8 mouse cellular contexts compared by ENCODE assay signal in the genomic region with DNA sequence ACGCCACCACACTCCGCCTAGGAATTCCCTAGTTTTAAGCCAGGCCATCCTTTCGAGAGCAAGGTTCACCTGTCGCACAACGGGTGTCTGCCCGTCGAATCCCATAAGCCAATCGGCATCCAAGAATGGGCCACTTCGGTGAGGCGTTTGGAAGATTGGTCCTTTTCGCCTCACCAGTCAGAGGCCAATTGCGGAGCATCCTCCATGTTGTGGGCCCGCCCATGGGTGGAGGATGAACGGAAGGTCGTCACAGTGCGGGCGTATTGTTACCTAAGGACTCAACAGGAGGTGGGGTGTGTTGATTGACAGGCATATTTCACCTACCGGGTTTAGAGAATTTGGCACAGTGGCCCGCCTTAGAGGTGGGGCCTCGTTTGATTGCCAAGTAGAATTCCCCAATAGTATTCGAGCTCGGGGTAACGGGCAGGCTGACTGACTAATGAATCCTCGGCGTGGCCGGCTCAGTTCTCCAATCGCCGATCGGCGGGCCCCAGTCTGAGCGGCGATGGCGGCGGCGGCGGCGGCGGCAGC. TPM values are rescaled to one million over a fixed set of nuclear protein-coding genes. Genes with fewer than 3 reads are reported as not detected.
A peak's percentile ranks its signal among the peaks of the same experiment; 100 is the strongest.
DNase-seq lines count a peak whose midpoint lies in the region; ATAC-seq lines count a peak whose summit lies in the region.

No protein-coding gene starts in this region.

- peak overlapping the region; percentile 99 for H3K27ac ChIP-seq in hindbrain, embryonic 16.5 days (ENCODE audit: low read depth, low read length)
- peak overlapping the region; percentile 55 for H3K27ac ChIP-seq in macrophage

- H3K4me3 ChIP-seq in hindbrain, embryonic 16.5 days (ENCODE audit: low read length), result peak overlapping the region; percentile 93
- peak overlapping the region; percentile 64 for H3K4me3 ChIP-seq in macrophage (ENCODE audit: inconsistent target)

- 1% methylated on average over 38 of the region's 38 CpGs for WGBS in hindbrain, embryonic 16.5 days
- 2% methylated on average over 38 of the region's 38 CpGs for WGBS in macrophage (ENCODE audit: missing documents)

- no peaks in the 10 kb centered on the region for H3K9me3 ChIP-seq in hindbrain, embryonic 16.5 days (ENCODE audit: control insufficient read depth, low read length)

- no peaks in the 10 kb centered on the region for H3K27me3 ChIP-seq in hindbrain, embryonic 16.5 days (replicated peaks; ENCODE audit: control insufficient read depth, insufficient read depth, low read length)

- H3K36me3 ChIP-seq in hindbrain, embryonic 16.5 days (ENCODE audit: control insufficient read depth, insufficient read depth, low read length), result peaks cover 15% of the 10 kb centered on the region
- H3K36me3 ChIP-seq in macrophage (ENCODE audit: inconsistent target), result peaks cover 26% of the 10 kb centered on the region

- H3K4me2 ChIP-seq in hindbrain, embryonic 16.5 days (ENCODE audit: low read length), result peak overlapping the region; percentile 59

- peak; percentile 99 for ATAC-seq in hindbrain, embryonic 16.5 days

- peaks cover 11% of the 10 kb centered on the region for H3K4me1 ChIP-seq in hindbrain, embryonic 16.5 days (ENCODE audit: control insufficient read depth, insufficient read depth, low read depth, low read length)

- DNase-seq in WW6 (ENCODE audit: low read depth, low spot score), result peak; percentile 98
- DNase-seq in cerebellum, postnatal 4 days (ENCODE audit: low spot score in 2 of 2), result peak; percentile 94 to 97
- DNase-seq in gastrocnemius, adult 18-20 months (ENCODE audit: low spot score), result peak; percentile 99
- DNase-seq in left cerebral cortex, adult 18-20 months (ENCODE audit: low spot score in 2 of 2), result peak; percentile 94 to 98
- peak; percentile 99 for DNase-seq in right cerebral cortex, adult 18-20 months
- DNase-seq in urinary bladder, postnatal 10 days (ENCODE audit: low spot score), result peak; percentile 91

- H3K79me2 ChIP-seq in macrophage (ENCODE audit: inconsistent target), result peaks cover 25% of the 10 kb centered on the region

- H3K9ac ChIP-seq in hindbrain, embryonic 16.5 days (ENCODE audit: low read depth, low read length), result peak overlapping the region; percentile 100

RNA-seq across cellular contexts. Expression of a gene that starts 1.4 kb away (rescaled TPM):
- 10 to 100 TPM; 46.1 to 51.0 TPM for total RNA-seq in gastrocnemius, adult 18-20 months (2021)
- polyA plus RNA-seq in hindbrain, embryonic 16.5 days (2015; fragmentation: Nextera tagmentation; extraction: Ambion mirVana), result 127 and 130 TPM in 2 replicates
- total RNA-seq in left cerebral cortex, adult 18-20 months (2021), result 100 to 1,000 TPM; 229 to 230 TPM
- 100 to 1,000 TPM; 222 to 552 (median 353) TPM for total RNA-seq in macrophage (2018; cell fraction: chromatin; rRNA removed)
- total RNA-seq in macrophage (2018; cell fraction: cytosol; rRNA removed), result 10 to 100 TPM; 63.5 to 89.5 (median 74.3) TPM
- 100 to 1,000 TPM; 125 to 363 (median 195) TPM for total RNA-seq in macrophage (2018; cell fraction: nucleus; rRNA removed)
- 71.0 to 98.7 TPM (median 86.0 TPM) in 3 replicates for polyA plus RNA-seq in macrophage (2018)

RNA-seq across cellular contexts. Expression of a gene that starts 10.5 kb away (rescaled TPM):
- 1 to 10 TPM; 2.9 to 3.0 TPM for total RNA-seq in gastrocnemius, adult 18-20 months (2021)
- 0.14 TPM in 1 of 2 replicates, not detected in the other for polyA plus RNA-seq in hindbrain, embryonic 16.5 days (2015; fragmentation: Nextera tagmentation; extraction: Ambion mirVana)
- not detected for total RNA-seq in left cerebral cortex, adult 18-20 months (2021)
- total RNA-seq in macrophage (2018; cell fraction: chromatin; rRNA removed), result 10 to 100 TPM in 1 of 26 experiments, 1 to 10 TPM in 21, not detected in 4; 1.0 to 17.5 (median 4.4) TPM
- total RNA-seq in macrophage (2018; cell fraction: cytosol; rRNA removed), result 1 to 10 TPM in 22 of 26 experiments, under 1 TPM in 4; 0.39 to 3.3 (median 1.6) TPM
- total RNA-seq in macrophage (2018; cell fraction: nucleus; rRNA removed), result 1 to 10 TPM in 15 of 26 experiments, under 1 TPM in 3, not detected in 8; 0.60 to 4.3 (median 2.0) TPM
- polyA plus RNA-seq in macrophage (2018), result 0.28 to 3.5 TPM (median 1.1 TPM) in 3 replicates

RNA-seq across cellular contexts. Expression of a gene that starts 10.5 kb away (rescaled TPM):
- 10 to 100 TPM; 22.3 to 27.3 TPM for total RNA-seq in gastrocnemius, adult 18-20 months (2021)
- polyA plus RNA-seq in hindbrain, embryonic 16.5 days (2015; fragmentation: Nextera tagmentation; extraction: Ambion mirVana), result 4.8 and 5.9 TPM in 2 replicates
- total RNA-seq in left cerebral cortex, adult 18-20 months (2021), result 100 to 1,000 TPM; 140 to 142 TPM
- 100 to 1,000 TPM in 8 of 26 experiments, 10 to 100 TPM in 18; 45.7 to 139 (median 77.8) TPM for total RNA-seq in macrophage (2018; cell fraction: chromatin; rRNA removed)
- 10 to 100 TPM; 14.9 to 22.5 (median 18.3) TPM for total RNA-seq in macrophage (2018; cell fraction: cytosol; rRNA removed)
- total RNA-seq in macrophage (2018; cell fraction: nucleus; rRNA removed), result 100 to 1,000 TPM in 4 of 26 experiments, 10 to 100 TPM in 22; 52.2 to 123 (median 79.5) TPM
- polyA plus RNA-seq in macrophage (2018), result 13.5 to 20.1 TPM (median 14.7 TPM) in 3 replicates

RNA-seq across cellular contexts. Expression of a gene that starts 16.4 kb away (rescaled TPM):
- total RNA-seq in gastrocnemius, adult 18-20 months (2021), result 1 to 10 TPM; 2.4 to 4.5 TPM
- polyA plus RNA-seq in hindbrain, embryonic 16.5 days (2015; fragmentation: Nextera tagmentation; extraction: Ambion mirVana), result 4.1 and 5.3 TPM in 2 replicates
- total RNA-seq in left cerebral cortex, adult 18-20 months (2021), result 10 to 100 TPM; 18.5 to 19.8 TPM
- total RNA-seq in macrophage (2018; cell fraction: chromatin; rRNA removed), result 10 to 100 TPM in 12 of 26 experiments, 1 to 10 TPM in 14; 2.9 to 25.7 (median 7.7) TPM
- total RNA-seq in macrophage (2018; cell fraction: cytosol; rRNA removed), result 10 to 100 TPM in 25 of 26 experiments, 1 to 10 TPM in 1; 9.6 to 26.5 (median 15.9) TPM
- total RNA-seq in macrophage (2018; cell fraction: nucleus; rRNA removed), result 10 to 100 TPM in 19 of 26 experiments, 1 to 10 TPM in 7; 7.2 to 45.8 (median 12.8) TPM
- 9.4 to 27.5 TPM (median 11.3 TPM) in 3 replicates for polyA plus RNA-seq in macrophage (2018)

RNA-seq across cellular contexts. Expression of a gene that starts 19.2 kb away (rescaled TPM):
- total RNA-seq in gastrocnemius, adult 18-20 months (2021), result 1 to 10 TPM; 1.2 to 1.3 TPM
- polyA plus RNA-seq in hindbrain, embryonic 16.5 days (2015; fragmentation: Nextera tagmentation; extraction: Ambion mirVana), result 254 and 275 TPM in 2 replicates
- total RNA-seq in left cerebral cortex, adult 18-20 months (2021), result 100 to 1,000 TPM; 571 to 605 TPM
- 1 to 10 TPM in 4 of 26 experiments, under 1 TPM in 7, not detected in 15; 0.26 to 2.1 (median 0.84) TPM for total RNA-seq in macrophage (2018; cell fraction: chromatin; rRNA removed)
- total RNA-seq in macrophage (2018; cell fraction: cytosol; rRNA removed), result under 1 TPM in 18 of 26 experiments, not detected in 8; 0.03 to 0.42 (median 0.12) TPM
- 1 to 10 TPM in 2 of 26 experiments, under 1 TPM in 11, not detected in 13; 0.25 to 1.5 (median 0.55) TPM for total RNA-seq in macrophage (2018; cell fraction: nucleus; rRNA removed)
- 0.14 to 0.26 TPM in 2 of 3 replicates, not detected in the other for polyA plus RNA-seq in macrophage (2018)

Comparison
In these comparisons a context has a peak if more than half of its experiments do, and no peak if none do; other contexts are left out.
1. Peak in every context shown above with its lines: DNase-seq, ATAC-seq, H3K4me3 ChIP-seq and H3K27ac ChIP-seq.
2. RNA of a gene that starts 1.4 kb away (total RNA-seq): 229 to 230 TPM in left cerebral cortex, adult 18-20 months; 46.1 to 51.0 TPM in gastrocnemius, adult 18-20 months; every median in the first group is over 4 times any median in the second.
3. RNA of a gene that starts 10.5 kb away (total RNA-seq): 140 to 142 TPM in left cerebral cortex, adult 18-20 months; 22.3 to 27.3 TPM in gastrocnemius, adult 18-20 months; every median in the first group is over 4 times any median in the second.